Mouse (Mus musculus) ES-E14 (cell line): ENCODE data around the gene Musk. TPM values are rescaled to one million over a fixed set of nuclear protein-coding genes. Genes with fewer than 3 reads are reported as not detected.

Source experiments
- DNase-seq: peaks from one replicate; pipeline ENCODE4 v3.0.0-alpha.2; 2013; ENCODE audit warnings: low read depth, low spot score
- H3K27ac ChIP-seq: 2 replicates; pipeline ENCODE4 v1.5.1; 2012; ENCODE audit warnings: low read depth, mild to moderate bottlenecking, low read length, moderate library complexity, mixed read lengths; ENCODE audit not compliant: poor library complexity, insufficient read depth, severe bottlenecking
- H3K36me3 ChIP-seq: 2 replicates; pipeline ENCODE4 v1.6.1; 2012; ENCODE audit warnings: mild to moderate bottlenecking, low read length, moderate library complexity, mixed read lengths; ENCODE audit not compliant: control insufficient read depth, poor library complexity, insufficient read depth, severe bottlenecking
- H3K4me1 ChIP-seq, 2 experiments: fragments of 150-350 bp in 1 of 2; sonication (generic) in 1 of 2; 2 replicates each; pipeline ENCODE4 v1.6.1; 2012; ENCODE audit warnings: low read length in 2 of 2, mild to moderate bottlenecking in 1 of 2, mixed read lengths in 1 of 2; ENCODE audit not compliant: control insufficient read depth in 2 of 2, insufficient read depth in 2 of 2, poor library complexity in 1 of 2
- H3K4me3 ChIP-seq, 2 experiments: fragments of 150-350 bp in 1 of 2; sonication (generic) in 1 of 2; 2 replicates each; pipeline ENCODE4 v1.5.1; 2012; ENCODE audit warnings: low read length in 2 of 2, low read depth in 1 of 2, mild to moderate bottlenecking in 1 of 2, mixed read lengths in 1 of 2; ENCODE audit not compliant: insufficient read depth in 1 of 2, poor library complexity in 1 of 2, severe bottlenecking in 1 of 2
- H3K9ac ChIP-seq: 2 replicates; pipeline ENCODE4 v1.6.1; 2012; ENCODE audit warnings: low read depth, mild to moderate bottlenecking, low read length, mixed read lengths; ENCODE audit not compliant: poor library complexity, insufficient read depth, severe bottlenecking
- H3K9me3 ChIP-seq: fragments of 150-350 bp; sonication (generic); 2 replicates; pipeline ENCODE4 v1.6.1; 2012; ENCODE audit warnings: low read depth, mild to moderate bottlenecking, low read length; ENCODE audit not compliant: control insufficient read depth, insufficient read depth
- CHD2 ChIP-seq: IDR thresholded peaks from 2 replicates; pipeline ENCODE4 v1.6.1; 2014; ENCODE audit warnings: mild to moderate bottlenecking, low read depth, low read length, inconsistent platforms
- HCFC1 ChIP-seq: IDR thresholded peaks from 2 replicates; pipeline ENCODE4 v1.6.1; 2012; ENCODE audit warnings: low read length, inconsistent platforms, borderline replicate concordance; ENCODE audit not compliant: insufficient read depth
- MAFK ChIP-seq: IDR thresholded peaks from 2 replicates; pipeline ENCODE4 v1.6.1; 2014; ENCODE audit warnings: mild to moderate bottlenecking, low read depth, low read length, inconsistent platforms; ENCODE audit not compliant: insufficient read depth
- ZC3H11A ChIP-seq: IDR thresholded peaks from 2 replicates; pipeline ENCODE4 v1.6.1; 2012; ENCODE audit warnings: low read depth, mild to moderate bottlenecking, inconsistent platforms, low read length, borderline replicate concordance
- ZNF384 ChIP-seq: IDR thresholded peaks from 2 replicates; pipeline ENCODE4 v1.6.1; 2012; ENCODE audit warnings: low read depth, low read length, inconsistent platforms
- in situ Hi-C, 2 experiments: fragments of 600-800 bp; cut with MboI; formaldehyde crosslinking; loops; one replicate each; pipeline ENCODE4 v1.15.1; 2025; ENCODE audit warnings: low sequenced_read_pairs in 2 of 2, inconsistent platforms in 1 of 2; ENCODE audit not compliant: unreplicated experiment in 2 of 2
- total RNA-seq: library from RNA; depleted of rRNA; stranded (reverse); fragments of 300-350 nt; gene quantifications from 2 replicates; pipeline ENCODE4 v1.2.3, GENCODE M21; 2012

The Musk gene
- total RNA-seq, 1 experiment, result not detected

DNA sequence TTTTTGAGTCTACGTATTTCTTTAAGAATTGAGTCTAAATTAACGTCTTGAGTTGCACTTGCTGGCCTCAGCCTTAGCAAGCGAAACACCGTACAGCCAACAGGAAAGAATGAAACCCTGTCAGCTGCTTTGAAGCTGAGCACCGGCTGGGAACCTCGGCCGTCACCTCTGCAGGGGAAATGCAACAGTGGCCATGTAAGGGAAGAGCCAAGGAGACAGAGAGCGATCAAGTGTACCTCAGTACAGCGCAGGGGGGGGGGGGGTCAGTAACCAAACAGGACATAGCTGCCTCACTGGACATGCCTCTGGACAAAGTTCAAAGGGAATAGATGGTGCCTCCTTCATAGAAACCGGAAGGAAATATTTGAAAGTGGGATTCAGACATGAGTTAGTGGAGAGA is 65.4 kb downstream of the Musk start:
- Histone ChIP-seq H3K4me1 (no peaks in the 10 kb centered on the region), H3K9ac (no peak overlapping the region), H3K4me3 (no peak overlapping the region), H3K36me3 (no peaks in the 10 kb centered on the region), H3K9me3 (no peaks in the 10 kb centered on the region), H3K27ac (no peak overlapping the region)
- DNase-seq, result no peak
- no peak for TF ChIP-seq ZC3H11A
- TF ChIP-seq MAFK, result no peak
- TF ChIP-seq ZNF384, result no peak
- TF ChIP-seq CHD2, result no peak
- TF ChIP-seq HCFC1, result no peak
- in situ Hi-C loops, result no loop called here

DNA sequence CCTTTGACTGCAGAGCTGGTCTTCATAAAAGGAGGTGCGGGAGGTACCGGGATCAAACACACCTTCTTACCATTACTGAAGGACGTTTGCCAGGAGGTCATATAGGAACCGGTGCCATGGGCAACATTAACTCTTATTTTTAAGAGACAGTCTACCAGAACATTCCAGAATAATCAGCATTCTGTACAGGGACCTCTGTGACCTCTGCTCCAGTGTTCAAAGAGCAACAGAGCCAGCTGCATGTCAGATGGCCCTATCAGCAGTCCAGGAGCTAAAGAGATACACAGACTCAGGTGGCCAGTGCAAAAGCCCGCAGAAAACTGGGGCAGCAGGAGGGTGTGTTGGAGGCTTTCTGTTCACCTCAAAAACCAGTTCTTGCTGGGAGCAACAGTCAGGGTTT is 65.8 kb downstream of the Musk start:
- DNase-seq, result no peak
- in situ Hi-C loops, result no loop called here
- no peaks in the 10 kb centered on the region for H3K36me3 ChIP-seq
- no peaks in the 10 kb centered on the region for H3K9me3 ChIP-seq
- H3K4me1 ChIP-seq, result no peaks in the 10 kb centered on the region
- TF ChIP-seq ZC3H11A, result no peak
- TF ChIP-seq MAFK, result no peak
- H3K4me3 ChIP-seq, result no peak overlapping the region
- no peak overlapping the region for H3K9ac ChIP-seq
- no peak overlapping the region for H3K27ac ChIP-seq

DNA sequence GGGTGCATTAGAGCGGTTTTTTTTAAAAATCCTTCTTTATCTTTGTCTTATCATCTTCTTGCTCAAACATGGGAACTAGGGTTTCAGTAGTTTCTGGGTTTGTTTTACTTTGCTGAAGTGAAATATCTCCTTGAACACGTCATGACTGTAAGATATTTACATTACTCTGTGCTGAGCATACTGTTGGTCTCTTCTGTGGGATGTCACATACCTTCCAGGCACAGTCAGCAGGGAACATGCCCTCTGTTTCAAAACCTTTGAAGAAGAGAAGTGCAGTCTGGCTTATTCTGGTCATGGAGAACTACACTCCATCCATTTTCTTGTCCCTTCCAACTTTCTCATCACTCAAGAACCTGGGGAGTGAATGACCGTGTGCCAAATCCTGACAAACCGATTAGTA is 73.2 kb downstream of the Musk start:
- Histone ChIP-seq H3K27ac (no peak overlapping the region), H3K36me3 (no peaks in the 10 kb centered on the region), H3K4me3 (no peak overlapping the region), H3K4me1 (no peaks in the 10 kb centered on the region), H3K9ac (no peak overlapping the region), H3K9me3 (no peaks in the 10 kb centered on the region)
- no peak for TF ChIP-seq MAFK
- TF ChIP-seq ZC3H11A, result no peak
- TF ChIP-seq HCFC1, result no peak
- TF ChIP-seq CHD2, result no peak
- no peak for DNase-seq
- in situ Hi-C loops, result no loop called here

- TF ChIP-seq CHD2 (no peak), MAFK (no peak), ZC3H11A (no peak), HCFC1 (no peak), ZNF384 (no peak)
- Histone ChIP-seq H3K36me3 (no peaks in the 10 kb centered on the region), H3K4me3 (no peak overlapping the region), H3K9me3 (no peaks in the 10 kb centered on the region), H3K9ac (no peak overlapping the region), H3K4me1 (no peaks in the 10 kb centered on the region), H3K27ac (no peak overlapping the region)
- no peak for DNase-seq
- in situ Hi-C loops, result no loop called here
Measured at GRCm38 (mm10) chr4:58365321-58365720, 79.6 kb downstream of the Musk start.

GRCm38 (mm10) chr4:58371106-58371505 is 85.3 kb downstream of the Musk start:
- TF ChIP-seq MAFK (no peak), CHD2 (no peak), ZC3H11A (no peak), HCFC1 (no peak), ZNF384 (no peak)
- no peaks in the 10 kb centered on the region for H3K36me3 ChIP-seq
- DNase-seq, result no peak
- in situ Hi-C loops, result no loop called here
- H3K4me1 ChIP-seq, result no peaks in the 10 kb centered on the region
- no peak overlapping the region for H3K4me3 ChIP-seq
- no peak overlapping the region for H3K9ac ChIP-seq
- H3K9me3 ChIP-seq, result no peaks in the 10 kb centered on the region
- no peak overlapping the region for H3K27ac ChIP-seq
